Mouse (Mus musculus): ENCODE data around the gene Prkcb.

GRCm38 (mm10) chr7:122338055-122338454 is 49.5 kb downstream of the Prkcb start:
- TF ChIP-seq FLI1 (IDR thresholded peaks at IDR 0.05; ENCODE audit: low read length): no peak
- TF ChIP-seq GATA1 (IDR thresholded peaks at IDR 0.05; ENCODE audit: borderline replicate concordance, low read length): no peak

All from megakaryocyte, embryonic 14.5 days (primary cell).